Mouse (Mus musculus) MEL (cell line): ENCODE results near the gene 1700013F07Rik. TPM values are rescaled to one million over a fixed set of nuclear protein-coding genes. Genes with fewer than 3 reads are reported as not detected.
A peak's percentile ranks its signal among the peaks of the same experiment; 100 is the strongest.
"Not testable (repeated sequence)": the region's sequence is repeated elsewhere in the genome, so short reads cannot be mapped to it uniquely, and the experiment has no call there.

Source experiments
- DNase-seq: peaks from one replicate; pipeline ENCODE4 v3.0.0; 2011; ENCODE audit warnings: low read depth, low spot score
- H3K27ac ChIP-seq: 2 replicates; pipeline ENCODE4 v1.5.1; 2012; ENCODE audit warnings: low read depth, mild to moderate bottlenecking, control low read depth, low read length, moderate library complexity; ENCODE audit not compliant: control insufficient read depth
- H3K27me3 ChIP-seq, 2 experiments: fragments of 150-350 bp in 1 of 2; sonication (generic) in 1 of 2; 2 replicates each; pipeline ENCODE4 v1.6.1; 2012; ENCODE audit warnings: low read length in 2 of 2, mild to moderate bottlenecking in 2 of 2, improper control_type of control experiment in 1 of 2, moderate library complexity in 1 of 2; ENCODE audit not compliant: insufficient read depth in 2 of 2, control insufficient read depth in 1 of 2
- H3K36me3 ChIP-seq, 2 experiments: 2 replicates each; pipeline ENCODE4 v1.6.1; 2012 to 2014; ENCODE audit warnings: low read length in 2 of 2, improper control_type of control experiment in 1 of 2, inconsistent platforms in 1 of 2, mild to moderate bottlenecking in 1 of 2; ENCODE audit not compliant: insufficient read depth in 2 of 2, control insufficient read depth in 1 of 2
- H3K4me1 ChIP-seq, 2 experiments: fragments of 150-350 bp in 1 of 2; sonication (generic) in 1 of 2; 2 replicates each; pipeline ENCODE4 v1.6.1; 2012; ENCODE audit warnings: low read length in 2 of 2, improper control_type of control experiment in 1 of 2, mild to moderate bottlenecking in 1 of 2; ENCODE audit not compliant: insufficient read depth in 2 of 2, control insufficient read depth in 1 of 2
- H3K4me3 ChIP-seq, 2 experiments: fragments of 150-350 bp in 1 of 2; sonication (generic) in 1 of 2; 2 replicates each; pipeline ENCODE4 v1.5.1; 2012; ENCODE audit warnings: low read depth in 2 of 2, low read length in 2 of 2, mild to moderate bottlenecking in 2 of 2, moderate library complexity in 2 of 2, control low read depth in 1 of 2, improper control_type of control experiment in 1 of 2; ENCODE audit not compliant: control insufficient read depth in 1 of 2, insufficient read depth in 1 of 2
- H3K79me2 ChIP-seq: 2 replicates; pipeline ENCODE4 v1.6.1; 2012; ENCODE audit warnings: mild to moderate bottlenecking, low read length, moderate library complexity; ENCODE audit not compliant: control insufficient read depth, poor library complexity, insufficient read depth
- H3K9ac ChIP-seq: 2 replicates; pipeline ENCODE4 v1.6.1; 2012; ENCODE audit warnings: low read depth, mild to moderate bottlenecking, control low read depth, low read length, moderate library complexity; ENCODE audit not compliant: control insufficient read depth, poor library complexity, severe bottlenecking
- H3K9me3 ChIP-seq: fragments of 150-350 bp; sonication (generic); replicated peaks from 2 replicates; pipeline ENCODE4 v1.6.1; 2012; ENCODE audit warnings: mild to moderate bottlenecking, low read length, improper control_type of control experiment, moderate library complexity; ENCODE audit not compliant: insufficient read depth
- GATA1 ChIP-seq: IDR thresholded peaks from 2 replicates; pipeline ENCODE4 v1.6.1; 2011; ENCODE audit warnings: low read depth, low read length, improper control_type of control experiment
- MAX ChIP-seq: IDR thresholded peaks from 2 replicates; pipeline ENCODE4 v1.6.1; 2011; ENCODE audit warnings: low read length, improper control_type of control experiment
- RAD21 ChIP-seq: IDR thresholded peaks from 2 replicates; pipeline ENCODE4 v1.6.1; 2011; ENCODE audit warnings: mild to moderate bottlenecking, low read depth, low read length, improper control_type of control experiment
- RCOR1 ChIP-seq: IDR thresholded peaks from 2 replicates; pipeline ENCODE4 v1.6.1; 2012; ENCODE audit warnings: low read depth, mild to moderate bottlenecking, inconsistent platforms, low read length, improper control_type of control experiment
- TAL1 ChIP-seq: IDR thresholded peaks from 2 replicates; pipeline ENCODE4 v1.6.1; 2012; ENCODE audit warnings: mild to moderate bottlenecking, inconsistent platforms, low read length, moderate library complexity, mixed read lengths
- TBP ChIP-seq: IDR thresholded peaks from 2 replicates; pipeline ENCODE4 v1.8.0; 2011; ENCODE audit warnings: low read depth, low read length, improper control_type of control experiment
- ZC3H11A ChIP-seq: IDR thresholded peaks from 2 replicates; pipeline ENCODE4 v1.6.1; 2012; ENCODE audit warnings: low read depth, mild to moderate bottlenecking, inconsistent platforms, low read length, improper control_type of control experiment
- ZNF384 ChIP-seq: IDR thresholded peaks from 2 replicates; pipeline ENCODE4 v1.6.1; 2012; ENCODE audit warnings: low read depth, mild to moderate bottlenecking, inconsistent platforms, low read length, improper control_type of control experiment
- polyA plus RNA-seq, 2 experiments: library from polyadenylated mRNA; stranded (reverse) in 1 of 2; unstranded in 1 of 2; fragments of >175 nt in 1 of 2; fragments of >200 nt in 1 of 2; gene quantifications; 2 replicates each; pipeline versions ENCODE4 v1.2.1 to v1.2.4; 2012; ENCODE audit warnings: low replicate concordance in 2 of 2, low read depth in 1 of 2; ENCODE audit not compliant: insufficient read length in 2 of 2, insufficient read depth in 1 of 2, missing spikeins in 1 of 2
- total RNA-seq: library from RNA; depleted of rRNA; stranded (reverse); fragments of 300-350 nt; gene quantifications from 2 replicates; pipeline ENCODE4 v1.2.3, GENCODE M21; 2012

1700013F07Rik gene
- total and polyA plus RNA-seq, 3 experiments = 0.17 TPM; not detected in 2

DNA sequence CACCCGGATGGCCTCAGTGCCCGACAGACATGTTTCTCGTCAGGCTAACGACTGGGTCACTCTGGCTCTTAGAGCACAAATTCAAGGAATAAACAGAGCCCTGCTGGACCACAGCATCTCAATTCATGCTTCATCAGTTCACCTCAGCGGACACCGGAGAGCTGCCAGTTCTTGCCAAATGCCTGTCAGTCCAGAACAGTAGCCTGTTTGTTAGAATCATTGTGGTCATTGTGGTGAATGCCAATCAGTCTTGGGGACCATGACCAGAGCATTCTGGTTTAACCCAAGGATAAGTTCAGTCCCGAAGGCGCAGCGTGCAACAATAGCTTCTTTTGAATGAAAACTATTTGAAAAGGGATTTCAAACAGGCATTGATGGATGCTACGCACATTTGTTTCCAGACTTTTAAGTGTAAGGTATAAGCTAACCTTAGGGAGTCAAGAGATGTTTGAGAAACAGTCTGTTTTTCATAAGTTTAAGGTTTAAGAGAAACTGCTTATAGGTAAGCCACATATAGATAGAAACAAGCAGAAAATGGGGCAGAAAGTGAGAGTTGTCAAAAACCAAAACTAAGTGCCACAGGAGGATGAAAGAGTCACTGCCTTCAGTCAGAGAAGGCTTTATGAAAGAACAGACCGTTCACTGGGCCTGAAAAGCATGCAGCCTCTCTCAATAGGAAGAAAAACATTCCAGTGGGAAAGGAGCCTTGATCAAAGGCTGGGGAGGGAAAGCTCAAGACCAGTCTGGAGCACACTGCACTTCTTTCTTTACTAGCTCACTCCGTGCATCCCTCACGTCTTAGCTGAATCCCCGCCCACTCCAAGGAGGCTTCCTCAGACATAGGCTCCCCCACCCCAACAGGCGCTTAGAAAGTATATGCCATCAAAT is 34.3 kb downstream of the 1700013F07Rik start:
- no peak overlapping the region for H3K4me3 ChIP-seq

GRCm38 (mm10) chr3:108569636-108570035 is 35.7 kb downstream of the 1700013F07Rik start:
- H3K4me1 ChIP-seq, H3K79me2 ChIP-seq, H3K36me3 ChIP-seq, H3K27ac ChIP-seq, DNase-seq, H3K27me3 ChIP-seq, H3K9me3 ChIP-seq, H3K9ac ChIP-seq, H3K4me3 ChIP-seq: not testable (repeated sequence)
- TF ChIP-seq TBP = peak; percentile 53; the same call in 1 of the 2 replicates

More for the DNA sequence above, 34.3 kb downstream of the 1700013F07Rik start:
- peaks cover 1% of the 10 kb centered on the region for H3K79me2 ChIP-seq
- peaks cover 6 to 8% of the 10 kb centered on the region in 2 experiments; a peak in 3 of 4 replicates for H3K4me1 ChIP-seq
- peaks cover 0 to 10% of the 10 kb centered on the region in 2 experiments; a peak in 2 of 4 replicates for H3K36me3 ChIP-seq
- H3K27me3 ChIP-seq = peaks cover 3 to 4% of the 10 kb centered on the region in 2 experiments; a peak in 3 of 4 replicates
- no peak overlapping the region for H3K9ac ChIP-seq
- H3K9me3 ChIP-seq = no peaks in the 10 kb centered on the region
- TF ChIP-seq ZC3H11A (no peak), RAD21 (no peak), MAX (no peak), TAL1 (no peak), RCOR1 (no peak), GATA1 (no peak)
- DNase-seq = no peak
- no peak overlapping the region for H3K27ac ChIP-seq

GRCm38 (mm10) chr3:108570813-108571212 is 36.9 kb downstream of the 1700013F07Rik start:
- Histone ChIP-seq H3K4me3 (peak overlapping the region; percentile 20 to 66), H3K79me2 (peaks cover 1% of the 10 kb centered on the region), H3K27ac (no peak overlapping the region), H3K27me3 (peaks cover 3 to 4% of the 10 kb centered on the region in 2 experiments; a peak in 3 of 4 replicates), H3K36me3 (peaks cover 0 to 8% of the 10 kb centered on the region in 2 experiments; a peak in 2 of 4 replicates), H3K9me3 (no peaks in the 10 kb centered on the region), H3K4me1 (peaks cover 2 to 7% of the 10 kb centered on the region in 2 experiments), H3K9ac (peak overlapping the region; percentile 31; the same call in 1 of the 2 replicates)
- no peak for DNase-seq
- TF ChIP-seq RCOR1 = no peak
- peak; percentile 65 for TF ChIP-seq ZNF384
